Mouse (Mus musculus) left cerebral cortex, adult 2 months (tissue): ENCODE results near the gene Rundc3a. TPM values are rescaled to one million over a fixed set of nuclear protein-coding genes. Genes with fewer than 3 reads are reported as not detected.
A peak's percentile ranks its signal among the peaks of the same experiment; 100 is the strongest.

Experiments used
- DNase-seq, 2 experiments: peaks; one replicate each; pipeline ENCODE4 v3.0.0; 2021 to 2022; ENCODE audit warnings: low spot score in 2 of 2, mixed read lengths in 1 of 2; ENCODE audit errors: extremely low spot score in 1 of 2
- H3K27ac ChIP-seq: fragments of 200-600 bp; 2 replicates; pipeline ENCODE4 v1.8.1; 2022
- H3K4me3 ChIP-seq: fragments of 200-600 bp; 2 replicates; pipeline ENCODE4 v1.8.1; 2022
- CTCF ChIP-seq: fragments of 200-600 bp; IDR thresholded peaks from 2 replicates; pipeline ENCODE4 v1.8.1; 2022; ENCODE audit warnings: antibody characterized with exemption, mild to moderate bottlenecking, moderate library complexity
- intact Hi-C: fragments of 180-260 bp; cut with DNase I; formaldehyde crosslinking; loops from one replicate; pipeline ENCODE4 v1.15.1; 2025
- total RNA-seq, 2 experiments: library from RNA; stranded (reverse); gene quantifications; 2 replicates each; pipeline ENCODE4 v1.2.3; 2021

Gene Rundc3a
- total RNA-seq, 2 experiments from 2014 or later: 505 to 522 TPM

DNA sequence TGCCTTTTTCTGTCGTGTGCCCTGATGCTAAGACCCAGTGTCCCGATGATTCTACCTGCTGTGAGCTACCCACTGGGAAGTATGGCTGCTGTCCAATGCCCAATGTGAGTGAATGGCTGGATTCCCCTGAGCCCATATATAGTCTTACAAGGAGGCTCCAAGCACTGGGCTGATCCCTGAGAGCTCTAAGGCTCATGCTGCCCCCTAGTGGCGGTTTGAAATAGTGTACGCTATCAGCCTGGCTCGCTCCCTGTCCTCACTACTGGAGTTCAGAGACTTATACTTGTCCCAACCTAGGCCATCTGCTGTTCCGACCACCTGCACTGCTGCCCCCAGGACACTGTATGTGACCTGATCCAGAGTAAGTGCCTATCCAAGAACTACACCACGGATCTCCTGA lies 41.2 kb downstream of the Rundc3a start:
- peak; percentile 87 to 91 for DNase-seq
- intact Hi-C loops: loop anchor here (10.0 kb wide), 1 partner anchor 240 kb away; no protein-coding TSS in a partner anchor
- no peak overlapping the region for H3K27ac ChIP-seq
- TF ChIP-seq CTCF: peak; percentile 92
- no peak overlapping the region for H3K4me3 ChIP-seq

DNA sequence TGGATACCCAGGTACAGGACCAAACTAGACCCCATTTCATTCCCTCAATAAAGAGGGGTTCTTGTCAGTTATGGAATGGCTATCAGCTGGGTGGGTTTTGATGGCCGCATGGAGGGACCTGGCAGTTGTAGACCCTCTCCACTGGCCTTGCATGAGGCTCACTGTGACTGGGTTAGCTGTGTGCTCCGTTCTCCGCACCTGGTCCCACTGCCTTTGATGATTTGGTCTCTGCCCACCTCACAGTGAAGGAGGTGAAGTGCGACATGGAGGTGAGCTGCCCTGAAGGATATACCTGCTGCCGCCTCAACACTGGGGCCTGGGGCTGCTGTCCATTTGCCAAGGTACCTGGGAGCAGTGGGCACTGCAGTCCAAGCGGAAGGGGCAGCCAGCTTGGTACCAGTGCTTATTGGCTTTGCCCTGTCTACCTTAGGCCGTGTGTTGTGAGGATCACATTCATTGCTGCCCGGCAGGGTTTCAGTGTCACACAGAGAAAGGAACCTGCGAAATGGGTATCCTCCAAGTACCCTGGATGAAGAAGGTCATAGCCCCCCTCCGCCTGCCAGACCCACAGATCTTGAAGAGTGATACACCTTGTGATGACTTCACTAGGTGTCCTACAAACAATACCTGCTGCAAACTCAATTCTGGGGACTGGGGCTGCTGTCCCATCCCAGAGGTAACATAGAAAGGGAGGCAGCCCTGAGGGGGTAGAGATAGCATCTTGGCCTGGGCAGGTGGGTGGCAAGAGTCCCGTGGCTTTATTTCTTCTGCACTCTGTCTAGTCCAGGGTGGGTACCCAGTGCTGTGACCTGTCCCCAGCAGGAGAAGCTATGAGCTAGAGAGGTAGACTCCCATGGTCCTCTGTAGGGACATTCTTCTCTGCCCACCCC lies 41.9 kb downstream of the Rundc3a start:
- no peak overlapping the region for H3K4me3 ChIP-seq
- intact Hi-C loops: loop anchor here (10.0 kb wide), 1 partner anchor 240 kb away; no protein-coding TSS in a partner anchor
- no peak for TF ChIP-seq CTCF
- no peak overlapping the region for H3K27ac ChIP-seq
- DNase-seq: no peak

DNA sequence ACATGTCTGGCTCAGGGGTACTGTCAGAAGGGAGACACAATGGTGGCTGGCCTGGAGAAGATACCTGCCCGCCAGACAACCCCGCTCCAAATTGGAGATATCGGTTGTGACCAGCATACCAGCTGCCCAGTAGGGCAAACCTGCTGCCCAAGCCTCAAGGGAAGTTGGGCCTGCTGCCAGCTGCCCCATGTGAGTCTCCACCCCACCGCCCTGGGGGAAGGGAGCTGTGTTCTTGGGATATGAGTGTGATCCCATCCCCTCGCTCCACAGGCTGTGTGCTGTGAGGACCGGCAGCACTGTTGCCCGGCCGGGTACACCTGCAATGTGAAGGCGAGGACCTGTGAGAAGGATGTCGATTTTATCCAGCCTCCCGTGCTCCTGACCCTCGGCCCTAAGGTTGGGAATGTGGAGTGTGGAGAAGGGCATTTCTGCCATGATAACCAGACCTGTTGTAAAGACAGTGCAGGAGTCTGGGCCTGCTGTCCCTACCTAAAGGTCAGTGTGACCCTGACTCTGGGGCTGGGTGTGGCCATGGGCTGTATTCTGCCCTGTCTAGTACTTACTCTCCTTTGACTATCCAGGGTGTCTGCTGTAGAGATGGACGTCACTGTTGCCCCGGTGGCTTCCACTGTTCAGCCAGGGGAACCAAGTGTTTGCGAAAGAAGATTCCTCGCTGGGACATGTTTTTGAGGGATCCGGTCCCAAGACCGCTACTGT lies 42.7 kb downstream of the Rundc3a start:
- Histone ChIP-seq H3K27ac (no peak overlapping the region), H3K4me3 (no peak overlapping the region)
- no peak for DNase-seq
- intact Hi-C loops: loop anchor here (10.0 kb wide), 1 partner anchor 241 kb away; no protein-coding TSS in a partner anchor
- no peak for TF ChIP-seq CTCF

DNA sequence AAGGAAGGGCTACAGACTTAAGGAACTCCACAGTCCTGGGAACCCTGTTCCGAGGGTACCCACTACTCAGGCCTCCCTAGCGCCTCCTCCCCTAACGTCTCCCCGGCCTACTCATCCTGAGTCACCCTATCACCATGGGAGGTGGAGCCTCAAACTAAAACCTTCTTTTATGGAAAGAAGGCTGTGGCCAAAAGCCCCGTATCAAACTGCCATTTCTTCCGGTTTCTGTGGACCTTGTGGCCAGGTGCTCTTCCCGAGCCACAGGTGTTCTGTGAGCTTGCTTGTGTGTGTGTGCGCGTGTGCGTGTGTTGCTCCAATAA lies 43.2 kb downstream of the Rundc3a start:
- no peak for TF ChIP-seq CTCF
- intact Hi-C loops: loop anchor here (10.0 kb wide), 1 partner anchor 242 kb away; no protein-coding TSS in a partner anchor
- Histone ChIP-seq H3K27ac (no peak overlapping the region), H3K4me3 (no peak overlapping the region)
- DNase-seq: no peak

DNA sequence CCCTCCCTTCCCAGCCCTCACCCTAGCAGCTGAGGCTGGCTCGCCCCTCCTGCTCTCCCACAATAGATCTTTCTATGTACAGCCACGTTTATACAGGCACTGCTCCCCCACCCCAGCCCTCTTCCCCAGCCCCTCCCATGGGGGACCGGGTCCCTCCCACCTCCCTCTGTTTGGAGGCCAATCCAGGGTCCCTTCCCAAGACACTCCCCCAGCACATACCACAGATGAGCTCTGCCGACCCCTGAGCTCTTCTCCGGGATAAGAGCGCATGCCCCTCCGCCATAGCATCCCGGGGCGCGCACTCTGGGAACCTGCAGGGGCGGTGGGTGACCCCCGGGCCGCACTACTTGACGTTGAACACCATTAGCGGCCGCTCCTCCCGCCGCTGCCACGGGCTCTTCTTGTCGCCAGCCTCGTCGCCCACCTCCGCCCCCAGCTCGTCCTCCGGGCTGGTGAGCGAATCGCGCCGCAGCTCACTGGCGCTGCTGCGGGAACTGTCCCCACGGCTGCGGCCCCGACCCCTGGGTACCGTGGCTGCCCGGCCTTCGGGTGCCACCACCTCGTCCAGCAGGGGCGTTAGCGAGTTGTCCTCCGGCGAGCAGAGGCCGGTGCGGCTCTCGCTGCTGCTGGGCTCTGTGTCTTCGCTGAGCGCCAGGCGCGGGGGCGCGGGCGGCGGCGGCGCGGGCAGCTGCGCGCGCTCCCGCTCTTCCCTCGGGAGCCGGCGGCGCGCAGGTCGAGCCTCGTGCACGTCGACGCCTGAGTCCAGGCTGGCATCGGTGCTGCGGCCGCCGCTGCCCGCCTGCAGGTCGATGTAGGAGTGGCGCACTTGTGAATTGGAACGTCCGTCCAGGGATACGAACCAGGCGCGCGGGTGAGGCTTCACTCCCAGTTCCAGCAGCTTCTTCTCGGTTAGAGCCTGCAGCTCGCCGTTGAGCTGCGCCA lies 44.2 kb downstream of the Rundc3a start:
- intact Hi-C loops: loop anchor here (10.0 kb wide), 1 partner anchor 243 kb away; no protein-coding TSS in a partner anchor
- peak; percentile 72 to 79 for DNase-seq
- peak; percentile 37 for TF ChIP-seq CTCF
- Histone ChIP-seq H3K27ac (peak overlapping the region; percentile 89), H3K4me3 (peak overlapping the region; percentile 49)

DNA sequence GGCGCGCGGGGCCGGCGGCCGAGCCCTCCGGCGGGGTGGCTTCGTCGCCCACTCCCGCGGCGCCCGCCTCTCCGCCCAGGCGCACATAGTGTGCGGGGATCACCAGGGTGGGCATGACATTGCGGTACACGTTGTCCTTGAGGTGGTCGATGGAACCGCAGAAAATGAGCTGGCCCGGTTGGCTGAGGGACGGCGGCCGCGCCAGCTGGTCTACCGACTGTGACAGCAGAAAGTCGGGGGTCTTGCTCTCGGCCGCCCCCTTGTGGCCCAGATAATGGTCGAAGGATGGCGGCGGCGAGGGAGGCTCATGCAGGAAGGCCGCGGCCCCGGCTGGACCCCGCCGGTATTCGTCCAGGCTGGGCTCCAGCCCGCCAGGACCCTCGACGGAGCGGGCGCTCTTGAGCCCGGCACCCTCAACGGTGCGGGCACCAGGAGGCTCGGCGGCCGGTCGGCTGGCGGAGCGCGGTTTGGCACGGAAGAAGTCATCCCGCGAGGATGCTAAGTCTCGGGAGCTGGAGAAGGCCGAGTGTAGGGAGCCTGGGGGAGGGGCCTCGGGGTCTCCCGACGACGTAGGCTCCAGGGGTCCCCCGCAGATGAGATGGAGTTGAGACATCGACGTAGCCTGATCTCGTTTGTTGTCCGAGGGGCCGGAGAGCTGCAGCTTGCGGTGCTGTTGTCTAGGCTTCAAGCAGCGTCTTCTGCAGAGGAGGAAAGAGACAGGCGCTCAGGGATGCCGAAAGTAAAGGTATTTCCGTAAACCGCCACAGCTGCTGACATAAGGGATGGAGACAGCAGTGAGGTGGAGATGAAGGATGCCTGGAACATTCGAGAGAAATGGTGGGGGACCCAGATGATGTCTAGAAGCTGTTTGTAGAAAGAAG lies 45.2 kb downstream of the Rundc3a start:
- peak overlapping the region; percentile 49 for H3K4me3 ChIP-seq
- TF ChIP-seq CTCF: peak; percentile 77
- intact Hi-C loops: loop anchor here (10.0 kb wide), 1 partner anchor 244 kb away; no protein-coding TSS in a partner anchor
- H3K27ac ChIP-seq: peak overlapping the region; percentile 89
- DNase-seq: peak; percentile 80 to 85

DNA sequence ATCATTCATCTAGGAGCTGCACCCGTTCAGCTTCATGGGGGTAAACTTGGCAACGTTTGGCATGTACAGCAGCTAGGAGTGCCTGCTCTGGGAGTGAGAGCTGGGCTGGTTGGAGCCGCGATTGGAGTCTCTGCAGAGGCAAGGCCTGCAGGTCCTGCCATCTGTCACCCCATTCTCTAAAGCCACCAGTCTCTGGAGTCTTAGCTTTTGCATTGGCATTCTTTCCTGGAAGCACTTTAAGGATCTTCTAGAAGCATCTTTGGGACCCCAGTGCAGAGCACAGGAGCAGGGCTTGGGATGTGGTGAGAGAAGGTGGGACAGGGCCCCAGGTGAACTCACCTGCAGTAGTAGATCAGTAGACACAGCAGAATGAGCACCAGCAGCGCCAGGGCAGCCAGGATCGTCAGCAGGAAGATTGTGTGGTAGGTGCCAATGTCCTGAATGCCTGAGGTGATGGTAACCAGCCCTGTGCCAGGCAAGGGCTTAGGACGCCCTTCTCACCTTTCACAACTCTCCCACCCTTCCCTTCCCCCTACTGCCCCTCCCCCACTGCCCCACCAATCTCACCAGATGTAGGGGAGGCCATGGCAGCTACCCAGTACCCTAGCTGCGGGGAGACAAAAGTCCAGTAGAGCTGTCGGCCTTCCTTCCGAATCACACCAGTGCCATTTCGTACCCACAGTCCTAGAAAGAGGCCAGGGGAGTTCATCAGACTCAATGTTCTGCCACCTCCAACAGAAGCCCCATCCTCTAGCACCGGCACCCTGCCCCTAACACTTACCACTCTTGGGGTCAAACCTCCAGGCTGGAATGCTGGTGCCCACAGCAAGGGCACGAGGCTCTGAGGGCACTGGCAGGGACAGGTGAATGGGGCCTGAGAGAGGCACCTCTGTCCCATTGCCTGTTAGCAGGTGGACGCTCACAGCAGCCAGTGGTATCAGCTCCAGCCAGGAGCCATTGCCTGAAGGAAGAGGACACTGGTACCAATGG lies 46.2 kb downstream of the Rundc3a start:
- H3K27ac ChIP-seq: peak overlapping the region; percentile 89; the same call in 1 of the 2 replicates
- no peak overlapping the region for H3K4me3 ChIP-seq
- no peak for DNase-seq
- intact Hi-C loops: loop anchor here (10.0 kb wide), 1 partner anchor 245 kb away; no protein-coding TSS in a partner anchor
- TF ChIP-seq CTCF: no peak

DNA sequence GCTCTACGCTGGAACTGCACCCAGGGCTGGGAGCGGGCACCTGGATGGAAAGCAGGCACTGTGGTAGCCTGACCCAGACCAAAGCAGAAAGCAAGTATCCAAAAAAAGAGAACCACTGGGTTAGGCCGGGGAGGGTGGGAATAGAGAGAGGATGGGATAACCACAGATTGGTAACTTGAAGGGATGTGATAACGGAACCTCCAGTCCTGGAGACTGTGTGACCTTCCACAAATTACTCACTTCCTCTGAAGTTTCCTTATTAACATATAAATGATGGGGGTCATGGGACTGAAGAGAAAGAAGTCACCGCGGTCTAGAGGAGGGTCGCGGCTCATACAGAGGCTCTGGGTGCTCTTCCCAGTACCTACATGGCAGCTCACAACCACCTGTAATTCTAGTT lies 47.1 kb downstream of the Rundc3a start:
- DNase-seq: no peak
- Histone ChIP-seq H3K4me3 (no peak overlapping the region), H3K27ac (no peak overlapping the region)
- intact Hi-C loops: no loop called here
- no peak for TF ChIP-seq CTCF

DNA sequence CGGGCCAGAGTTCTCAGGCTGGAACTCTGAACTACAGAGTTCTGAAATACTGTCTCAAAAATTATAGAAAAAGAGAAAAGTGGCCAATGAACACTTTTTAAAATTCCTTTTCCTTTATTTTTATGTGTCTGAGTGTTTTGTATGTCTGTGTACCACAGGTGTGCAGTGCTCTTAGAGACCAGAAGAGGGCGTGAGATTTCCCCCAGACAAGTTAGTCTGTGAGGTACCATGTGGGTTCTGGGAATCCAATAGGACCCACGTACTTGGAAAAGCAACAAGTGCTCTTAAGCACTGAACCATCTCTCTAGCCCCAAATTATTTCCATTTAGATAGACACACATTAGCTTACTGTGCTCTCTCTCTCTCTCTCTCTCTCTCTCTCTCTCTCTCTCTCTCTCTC lies 48.2 kb downstream of the Rundc3a start:
- TF ChIP-seq CTCF: peak; percentile 41
- no peak overlapping the region for H3K27ac ChIP-seq
- H3K4me3 ChIP-seq: no peak overlapping the region
- DNase-seq: no peak
- intact Hi-C loops: no loop called here

DNA sequence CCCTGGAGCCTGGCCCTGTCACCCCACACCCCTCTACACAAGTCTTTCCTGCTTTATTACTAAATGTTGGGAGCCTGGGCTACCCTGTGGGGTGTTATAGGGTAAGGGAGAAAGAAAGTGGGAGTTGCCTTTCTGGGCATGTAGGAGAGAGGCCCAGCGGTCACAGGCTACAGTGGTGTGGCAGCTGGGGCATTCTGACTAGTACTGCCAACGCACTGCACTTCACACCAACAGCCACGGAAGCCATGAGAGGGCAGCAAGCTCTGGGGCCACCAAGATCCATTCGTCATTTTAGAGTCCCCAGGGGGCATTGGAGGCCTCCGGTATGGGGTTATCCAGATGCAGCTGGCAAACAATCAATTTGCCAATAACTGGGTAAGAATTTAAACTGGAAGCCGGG lies 48.9 kb downstream of the Rundc3a start:
- DNase-seq: no peak
- no peak overlapping the region for H3K4me3 ChIP-seq
- intact Hi-C loops: no loop called here
- H3K27ac ChIP-seq: no peak overlapping the region
- TF ChIP-seq CTCF: no peak
